Mouse (Mus musculus) 3T3-L1 (cell line): ENCODE results near the gene Fbxo8.
A peak's percentile ranks its signal among the peaks of the same experiment; 100 is the strongest.

ENCODE experiments used
- DNase-seq: peaks from one replicate; pipeline ENCODE4 v3.0.0-alpha.2; 2015; ENCODE audit warnings: low read depth, low spot score

Fbxo8 gene

DNA sequence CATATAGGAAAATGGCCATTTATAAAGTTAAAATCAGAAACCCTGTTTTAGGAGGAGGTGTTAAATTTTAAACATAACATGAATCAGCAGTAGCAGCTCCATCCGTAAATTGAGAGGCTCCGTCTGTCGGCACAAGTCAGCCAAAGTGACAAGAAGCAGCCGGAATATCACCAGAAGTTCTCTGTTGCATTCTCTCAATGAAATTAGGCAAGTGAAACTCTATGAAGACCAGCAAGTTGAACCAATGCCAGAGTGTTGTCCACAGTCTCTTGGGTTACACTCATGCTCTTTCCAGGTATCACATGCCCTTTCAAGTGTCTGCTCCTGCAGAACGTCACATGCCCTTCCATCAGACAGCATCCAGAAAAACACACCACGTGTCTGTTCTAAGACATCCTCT is 60.8 kb downstream of the Fbxo8 start:
- DNase-seq, result no peak

DNA sequence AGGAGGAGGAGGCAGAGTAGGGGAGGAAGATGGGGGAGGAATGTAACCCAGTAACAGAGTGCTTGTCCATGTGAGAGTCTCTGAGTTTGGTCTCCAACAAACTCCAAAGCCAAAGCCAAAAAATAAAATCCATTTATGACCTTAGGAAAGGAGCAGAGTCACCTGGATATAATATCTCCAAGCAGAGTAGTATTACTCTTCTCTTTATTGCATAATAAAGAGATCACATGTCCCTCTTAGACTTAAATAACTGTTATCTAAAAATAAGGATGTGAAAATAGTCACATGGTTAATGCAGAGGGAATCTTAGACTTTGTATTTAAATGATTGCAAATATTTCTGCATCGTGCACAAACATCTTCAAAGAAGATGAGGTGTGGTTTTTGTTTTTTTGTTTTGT is 63.3 kb downstream of the Fbxo8 start:
- DNase-seq, result no peak

DNA sequence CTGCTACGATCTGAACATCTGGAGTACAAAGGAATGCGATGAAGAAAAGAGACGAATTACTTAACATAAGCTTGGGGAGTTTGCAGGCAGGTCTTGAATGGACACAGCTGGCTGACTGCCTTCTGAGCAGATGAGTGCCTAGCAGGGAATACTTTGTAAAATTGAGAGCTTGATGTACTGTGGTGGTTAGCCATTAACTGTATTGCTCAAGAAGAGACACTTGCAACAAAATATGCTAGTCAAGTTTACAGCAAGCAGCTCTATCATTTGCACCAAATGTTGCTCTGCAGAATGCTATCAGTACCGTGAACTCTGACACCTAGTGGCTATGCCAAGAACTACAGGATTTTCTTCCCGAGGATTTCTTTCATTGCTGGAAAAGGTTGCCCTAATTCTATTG is 64.1 kb downstream of the Fbxo8 start:
- DNase-seq, result peak; percentile 82

DNA sequence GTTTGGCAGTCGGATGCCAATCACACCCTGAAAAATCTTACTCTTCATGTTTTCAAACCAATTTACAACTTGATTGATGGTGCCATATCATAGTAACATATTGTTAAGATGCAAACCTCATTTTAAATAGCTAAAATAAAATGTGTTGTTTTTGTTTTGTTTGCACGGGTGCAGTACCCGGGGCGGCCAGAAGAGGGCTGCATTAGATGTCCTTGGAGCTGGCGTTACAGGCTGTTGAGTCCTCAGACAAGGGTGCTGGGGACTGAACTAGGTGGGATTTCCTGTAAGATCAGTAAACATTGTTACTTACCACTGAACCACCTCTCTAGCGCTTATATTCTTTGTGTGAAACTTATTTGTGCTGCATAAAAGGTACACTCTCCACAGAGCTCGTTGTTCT is 65.4 kb downstream of the Fbxo8 start:
- DNase-seq, result peak; percentile 57

DNA sequence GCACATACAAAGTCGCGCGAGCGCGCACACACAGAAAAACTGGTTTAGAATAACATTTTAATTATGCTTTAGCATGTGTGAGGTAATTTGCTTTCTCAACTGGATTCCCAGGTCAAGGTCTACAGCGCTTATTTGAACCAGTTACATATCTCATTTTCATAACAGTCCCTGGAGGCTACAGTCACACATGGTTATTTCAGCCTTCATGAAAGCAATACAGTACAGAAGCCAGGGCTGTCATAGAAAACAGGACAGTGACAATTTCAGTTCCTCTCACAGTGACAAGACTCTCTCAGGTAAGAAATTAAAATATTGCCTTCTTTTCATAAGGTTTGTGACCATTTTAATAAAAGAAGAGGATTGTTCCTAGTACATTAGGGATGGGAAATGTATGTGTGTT is 66.4 kb downstream of the Fbxo8 start:
- DNase-seq, result no peak

DNA sequence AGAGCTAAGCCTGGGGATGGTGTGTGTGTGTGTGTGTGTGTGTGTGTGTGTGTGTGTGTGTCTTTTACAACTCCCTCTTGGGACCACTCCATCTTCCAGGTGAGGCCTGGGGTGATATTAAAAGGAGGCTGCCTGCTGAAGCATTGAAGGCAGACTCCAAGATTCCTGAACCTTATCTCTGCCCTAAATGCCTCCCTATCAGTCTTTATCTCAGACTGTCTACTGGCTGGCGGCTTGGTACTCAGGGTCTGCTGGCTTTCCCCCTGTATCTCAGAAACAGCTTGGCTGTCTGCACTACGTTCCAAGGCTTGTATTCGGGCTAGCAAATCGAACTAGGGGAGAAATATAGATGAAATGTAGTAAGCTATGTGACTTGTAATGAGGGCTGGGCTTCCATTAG is 68.2 kb downstream of the Fbxo8 start:
- no peak for DNase-seq

DNA sequence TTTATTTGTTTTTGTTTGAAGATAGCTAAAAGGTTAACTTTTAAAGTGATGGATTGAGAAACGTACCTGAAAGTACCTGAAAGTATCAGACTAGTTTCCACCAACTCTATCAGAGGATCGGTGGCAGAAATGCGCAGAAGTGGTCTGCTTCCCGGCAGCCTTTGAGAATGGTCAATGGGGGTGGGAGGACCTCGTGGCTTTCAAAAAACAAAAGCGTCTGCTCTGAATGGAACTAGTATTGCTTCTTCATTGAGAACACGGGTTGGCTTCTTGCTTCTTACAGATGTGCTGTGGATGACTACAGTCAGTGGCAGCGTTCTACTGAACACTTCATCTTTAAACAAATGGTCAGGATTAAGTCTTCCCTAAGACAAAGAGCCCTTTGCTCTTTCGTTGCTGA is 68.7 kb downstream of the Fbxo8 start:
- no peak for DNase-seq

DNA sequence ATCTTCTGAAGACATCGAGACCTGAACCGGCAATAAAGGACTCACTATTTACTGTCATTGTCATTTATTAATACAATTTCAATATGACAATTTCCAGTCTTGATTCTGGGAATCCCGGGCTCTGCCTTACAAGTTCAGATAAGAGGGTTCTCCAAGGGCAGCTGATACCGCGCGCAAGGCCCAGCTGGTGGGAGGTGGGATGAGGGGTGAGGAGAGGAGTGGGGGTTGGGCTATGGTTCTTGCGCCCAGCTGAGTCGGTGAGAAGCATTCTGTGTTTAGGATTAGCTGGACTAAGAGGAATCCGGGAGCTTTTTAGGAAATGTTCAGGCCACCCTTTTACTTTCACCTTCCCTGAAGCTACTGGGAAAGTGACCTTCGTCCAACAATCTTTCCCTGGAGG is 69.8 kb downstream of the Fbxo8 start:
- DNase-seq, result no peak

DNA sequence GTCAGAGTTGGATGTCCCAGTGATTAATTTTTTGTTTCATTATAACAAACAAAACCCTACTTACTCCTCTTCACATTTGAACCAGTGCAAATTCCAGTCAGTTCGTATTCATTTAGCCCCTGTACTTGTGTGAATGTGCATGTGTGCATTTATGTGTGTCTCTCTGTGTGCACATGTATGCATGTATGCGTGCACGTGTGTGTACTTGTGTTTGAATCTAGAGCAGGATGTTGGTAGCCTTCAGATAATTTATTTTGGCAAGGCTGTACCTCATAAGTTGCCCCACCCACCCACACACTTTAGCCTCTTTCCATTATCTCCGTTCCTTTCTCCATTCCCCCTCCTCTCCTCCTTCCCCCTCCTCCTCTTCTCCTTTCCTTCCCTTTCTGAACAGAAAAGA is 70.2 kb downstream of the Fbxo8 start:
- DNase-seq, result no peak

DNA sequence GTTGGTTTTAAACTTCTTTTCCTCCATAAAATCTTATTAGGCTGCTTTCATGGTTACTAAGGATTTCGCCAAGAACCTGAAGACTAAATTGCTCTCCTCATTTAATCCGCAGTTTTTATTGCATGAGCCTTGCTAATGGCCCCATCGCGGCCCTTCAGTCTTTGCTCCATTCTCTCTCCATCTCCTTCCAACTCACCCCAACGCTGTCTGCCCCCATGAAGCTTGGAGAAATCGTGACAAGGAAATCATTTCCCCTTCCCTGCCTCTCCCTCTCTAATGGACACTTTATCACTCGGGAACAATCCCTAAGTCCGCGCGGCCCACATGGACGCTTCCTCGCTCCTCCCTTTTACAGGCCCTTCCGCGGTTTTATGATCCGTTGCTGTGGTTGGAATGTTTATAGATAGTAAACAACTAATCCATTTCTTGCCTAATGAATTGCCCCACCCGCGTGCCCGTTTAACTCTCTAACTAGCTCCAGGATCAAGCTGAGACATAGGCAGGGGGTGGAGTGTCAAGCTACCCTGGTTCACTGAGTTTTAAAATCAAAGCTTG is 71.7 kb downstream of the Fbxo8 start:
- no peak for DNase-seq

DNA sequence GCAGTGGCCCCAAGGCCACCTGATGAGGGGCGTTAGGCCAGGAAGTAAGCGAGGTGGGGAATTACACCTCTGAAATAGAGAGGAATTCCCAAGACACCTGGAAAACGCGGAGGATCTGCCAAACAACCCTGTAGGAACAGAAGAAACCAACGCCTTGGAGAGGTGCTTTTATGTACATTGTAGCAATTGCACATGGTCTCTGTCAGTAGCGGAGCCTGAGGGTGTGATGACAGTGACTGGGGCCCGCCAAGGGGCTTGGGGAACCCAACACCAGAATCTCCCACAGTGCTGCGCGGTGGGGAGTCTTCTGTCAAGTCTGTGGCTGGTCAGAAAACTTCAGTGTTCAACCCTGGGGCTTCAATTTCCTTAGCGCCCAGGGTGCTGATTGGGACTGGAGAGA is 72.5 kb downstream of the Fbxo8 start:
- DNase-seq, result no peak

DNA sequence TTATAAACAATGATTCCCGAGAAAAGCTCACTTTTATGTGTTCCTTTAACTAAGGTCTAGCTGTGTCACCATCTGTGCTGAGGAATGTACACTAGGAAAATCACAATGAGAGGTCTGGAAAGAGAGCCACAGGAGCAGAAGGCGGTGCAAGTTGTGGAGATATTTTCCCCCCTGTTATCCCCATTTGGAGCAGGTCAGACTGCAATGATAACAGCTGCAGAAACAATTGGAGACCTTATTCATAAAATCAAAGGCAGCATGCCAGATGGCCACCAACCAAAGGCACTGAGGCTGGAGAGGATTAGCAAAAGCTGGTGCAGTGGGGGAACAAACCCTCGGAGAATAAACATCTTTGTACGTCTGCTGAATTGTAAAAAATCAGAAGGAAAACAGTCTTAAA is 78.3 kb downstream of the Fbxo8 start:
- no peak for DNase-seq

DNA sequence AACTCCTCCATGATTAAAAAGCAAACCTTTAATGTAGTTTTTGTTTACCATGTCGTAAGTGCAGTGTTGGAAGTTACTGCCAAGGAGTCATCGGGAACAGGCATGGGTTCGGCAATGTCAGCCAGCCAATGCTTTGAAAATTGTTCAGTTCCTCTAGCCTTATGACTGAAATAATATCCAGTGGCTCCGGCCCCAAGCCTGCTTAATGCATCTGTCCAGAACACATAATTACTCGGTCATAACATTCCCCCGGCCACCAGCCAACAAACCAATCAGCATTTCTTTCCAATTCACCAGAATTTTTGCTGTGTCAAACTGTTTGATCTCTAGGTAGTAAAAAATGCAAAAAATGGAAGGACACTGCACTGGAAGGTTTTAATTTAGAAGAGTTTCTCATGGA is 88.4 kb downstream of the Fbxo8 start:
- no peak for DNase-seq
